Mouse (Mus musculus) large intestine, adult 2 months (tissue): Measurements from ENCODE around the gene Ndrg3. TPM values are rescaled to one million over a fixed set of nuclear protein-coding genes. Genes with fewer than 3 reads are reported as not detected.
"Not testable (repeated sequence)": the region's sequence is repeated elsewhere in the genome, so short reads cannot be mapped to it uniquely, and the experiment has no call there.

Experiments
- DNase-seq: peaks from one replicate; pipeline ENCODE4 v3.0.0-alpha.2; 2012; ENCODE audit warnings: low read depth, low spot score
- WGBS: fragments of 180-500 bp; shearing (Covaris S2); methylation state at CpG from one replicate; pipeline ENCODE4 v1.1.7; 2018; 5-methylcytosine and 5-hydroxymethylcytosine counted together
- polyA plus RNA-seq: library from polyadenylated mRNA; depleted of rRNA; stranded (reverse); fragments of >200 nt; gene quantifications from 2 replicates; pipeline ENCODE4 v1.2.3, GENCODE M21; 2012

Gene Ndrg3
- polyA plus RNA-seq, 1 experiment, result 58.2 TPM

DNA sequence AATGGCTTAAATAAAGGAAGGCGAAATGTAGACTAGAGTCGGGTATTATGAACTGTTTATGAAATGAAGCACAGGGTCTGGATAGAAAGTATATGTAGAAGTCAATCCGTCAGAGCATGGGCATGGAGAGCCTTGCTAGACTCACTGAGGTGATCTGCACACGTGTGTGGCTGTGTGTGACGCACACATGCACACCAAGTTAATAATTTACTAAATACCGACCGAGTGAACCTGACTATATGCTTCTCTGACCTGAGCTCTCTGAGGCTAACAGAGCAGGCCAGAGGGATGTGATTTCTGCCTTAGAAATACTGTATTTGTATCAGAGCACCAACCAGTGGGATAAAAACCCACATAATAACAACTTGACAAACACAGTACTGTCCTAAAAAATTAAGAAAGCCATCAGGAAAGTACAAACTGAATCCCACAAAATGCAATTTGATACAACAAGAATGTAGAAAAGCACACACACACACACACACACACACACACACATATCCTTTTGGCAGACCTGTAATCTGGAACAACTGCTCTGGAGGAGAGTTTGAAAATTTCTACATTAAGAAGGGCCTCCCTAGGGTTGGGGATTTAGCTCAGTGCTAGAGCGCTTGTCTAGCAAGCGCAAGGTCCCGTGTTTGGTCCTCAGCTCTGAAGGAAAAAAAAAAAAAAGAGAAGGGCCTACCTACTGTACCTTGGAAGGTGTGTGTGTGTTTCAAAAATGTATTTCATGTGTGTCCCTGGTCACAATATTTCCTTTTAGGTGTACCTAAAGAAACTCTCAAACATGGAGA is 40.4 kb downstream of the Ndrg3 start:
- peak; percentile 7 for DNase-seq
- 60% methylated on average over 10 of the region's 10 CpGs for WGBS

DNA sequence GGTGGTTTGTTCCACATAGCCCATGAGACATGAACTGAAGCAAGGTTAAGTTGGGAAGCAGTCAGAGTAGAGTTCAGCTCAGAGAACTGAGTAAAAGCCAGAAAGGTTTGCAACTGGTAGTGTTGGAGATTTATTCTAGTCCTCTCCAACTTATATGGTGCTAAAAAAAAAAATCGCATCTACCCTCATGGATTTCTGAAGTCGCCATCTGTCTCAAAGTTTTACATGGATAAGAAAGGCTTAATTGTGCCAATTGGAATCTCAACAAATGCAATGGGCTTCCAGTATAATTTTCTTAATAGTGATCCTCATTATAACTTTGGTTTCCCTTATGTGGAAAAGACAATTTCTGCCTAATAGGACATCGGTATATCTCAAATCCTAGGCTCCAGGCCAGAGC is 41.0 kb downstream of the Ndrg3 start:
- 93% methylated on average over 3 of the region's 3 CpGs for WGBS
- DNase-seq, result no peak

DNA sequence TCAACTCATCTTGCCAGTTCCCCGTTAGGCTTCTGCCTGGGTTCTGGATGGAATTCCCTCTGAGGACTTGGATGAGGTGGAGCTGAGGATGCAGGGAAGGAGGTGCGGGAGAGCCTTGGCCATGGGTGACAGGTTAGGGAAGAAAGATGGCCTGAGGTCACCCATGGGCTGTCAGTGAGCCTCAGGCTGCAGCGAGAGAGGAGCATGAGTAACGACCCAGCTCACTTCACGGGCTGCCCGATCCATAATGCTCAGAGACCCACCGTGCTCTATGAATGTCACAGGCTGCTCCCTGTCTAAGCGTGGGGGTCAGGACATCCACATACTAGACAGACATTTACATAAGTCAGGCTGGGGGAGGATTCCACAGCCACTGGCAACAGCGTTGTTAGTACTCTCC is 50.3 kb downstream of the Ndrg3 start:
- 88% methylated on average over 9 of the region's 9 CpGs for WGBS
- DNase-seq, result not testable (repeated sequence)

DNA sequence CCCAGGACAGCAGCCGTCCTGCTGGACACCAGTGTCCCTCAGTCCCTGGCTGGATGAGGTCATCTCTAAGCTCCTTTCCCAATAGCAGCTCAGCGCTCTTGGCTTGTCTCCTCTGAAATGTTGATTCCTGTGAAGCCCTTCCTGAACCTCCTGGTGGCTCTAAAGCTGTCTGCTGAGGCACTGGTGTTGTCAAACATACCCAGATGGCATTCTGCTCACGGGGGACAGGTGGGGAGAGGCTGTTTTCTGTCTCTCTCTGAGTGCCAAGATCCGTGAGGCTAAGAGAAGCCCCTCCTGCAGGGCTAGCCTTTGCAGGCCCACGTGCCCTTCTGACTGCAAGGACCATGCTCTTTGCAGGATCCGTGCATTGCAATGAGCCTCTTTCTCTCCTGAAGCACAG is 51.9 kb downstream of the Ndrg3 start:
- not testable (repeated sequence) for DNase-seq
- WGBS, result 77% methylated on average over 6 of the region's 6 CpGs

DNA sequence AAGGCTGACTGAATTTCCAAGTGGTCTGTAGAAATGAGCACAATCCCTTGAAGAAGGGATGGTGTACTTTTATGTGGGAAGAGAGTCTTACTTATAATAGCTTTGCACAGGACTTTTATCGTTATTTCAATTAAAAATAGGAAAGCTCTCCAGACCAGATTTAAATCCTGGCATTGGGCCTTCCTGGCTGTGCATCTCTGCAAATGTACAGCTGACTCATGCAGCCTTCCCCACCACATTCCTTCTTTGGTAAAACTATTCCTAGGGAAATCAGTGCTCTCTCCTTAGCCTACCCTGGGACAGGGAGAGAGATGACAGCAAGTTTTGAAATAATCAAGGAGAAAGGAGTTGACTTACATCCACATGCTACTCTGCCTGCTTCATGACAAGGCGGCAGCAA is 54.1 kb downstream of the Ndrg3 start:
- no peak for DNase-seq
- WGBS, result 80% methylated on average over 2 of the region's 2 CpGs

DNA sequence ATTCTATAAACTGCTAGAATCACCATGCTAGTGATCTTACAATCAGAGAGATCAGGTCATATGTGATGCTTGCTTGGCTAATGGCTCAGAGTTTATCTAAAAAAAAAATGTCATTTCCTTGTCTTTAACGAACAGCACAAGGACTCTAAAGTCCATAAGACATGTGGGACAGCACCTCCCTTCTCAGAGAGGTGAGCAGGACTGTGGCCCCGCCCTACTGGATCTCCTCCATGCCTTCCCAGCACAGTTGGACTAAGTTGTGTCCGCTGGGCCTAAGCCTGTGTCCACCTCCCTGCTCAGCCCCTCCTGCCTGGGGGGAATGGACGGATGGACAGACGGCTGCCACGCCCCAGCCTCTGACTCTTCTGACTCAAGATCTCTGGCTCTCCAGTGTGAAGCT is 56.9 kb downstream of the Ndrg3 start:
- no peak for DNase-seq
- 69% methylated on average over 6 of the region's 6 CpGs for WGBS

DNA sequence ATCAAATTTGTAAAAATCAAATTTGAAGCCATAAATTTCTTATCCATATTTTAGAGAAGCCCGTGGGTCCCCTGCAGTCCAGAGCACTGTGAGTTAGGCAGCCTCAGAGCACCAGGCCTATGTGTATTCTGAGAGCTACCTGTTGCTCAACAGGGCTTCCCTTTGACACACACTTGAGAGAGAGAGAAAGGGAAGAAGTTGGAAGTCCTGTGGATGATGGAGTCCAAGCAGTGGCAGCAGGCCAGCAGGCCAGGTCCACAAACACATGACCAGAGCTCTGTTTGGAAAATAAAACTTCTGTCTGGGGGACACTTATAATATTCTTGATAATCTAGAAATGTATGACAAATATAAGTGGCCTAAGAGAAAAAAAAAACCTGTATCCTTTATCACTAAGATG is 58.4 kb downstream of the Ndrg3 start:
- 95% methylated on average over 1 of the region's 1 CpGs for WGBS

DNA sequence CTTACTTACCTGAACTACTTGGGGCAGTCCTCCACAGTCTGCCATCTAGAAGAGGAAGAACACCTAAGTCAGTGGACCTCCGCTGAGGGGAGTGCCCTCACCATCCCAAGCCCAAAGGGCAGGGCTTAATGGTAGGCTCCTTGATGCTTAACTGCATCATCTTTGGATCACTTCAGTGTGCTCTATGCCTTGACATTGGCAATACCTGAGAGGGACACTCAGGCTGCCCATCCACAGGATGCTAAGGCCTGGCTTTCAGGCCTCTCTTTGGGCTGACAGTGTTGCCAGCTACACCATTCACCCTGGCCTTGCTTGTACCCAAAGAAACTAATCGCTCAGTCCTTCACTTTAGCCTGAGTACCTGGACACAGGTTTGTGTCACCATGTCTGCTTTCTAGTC is 60.4 kb downstream of the Ndrg3 start:
- DNase-seq, result no peak
- WGBS, result 90% methylated on average over 2 of the region's 2 CpGs

More for the DNA sequence above, 58.4 kb downstream of the Ndrg3 start:
- DNase-seq, result no peak

DNA sequence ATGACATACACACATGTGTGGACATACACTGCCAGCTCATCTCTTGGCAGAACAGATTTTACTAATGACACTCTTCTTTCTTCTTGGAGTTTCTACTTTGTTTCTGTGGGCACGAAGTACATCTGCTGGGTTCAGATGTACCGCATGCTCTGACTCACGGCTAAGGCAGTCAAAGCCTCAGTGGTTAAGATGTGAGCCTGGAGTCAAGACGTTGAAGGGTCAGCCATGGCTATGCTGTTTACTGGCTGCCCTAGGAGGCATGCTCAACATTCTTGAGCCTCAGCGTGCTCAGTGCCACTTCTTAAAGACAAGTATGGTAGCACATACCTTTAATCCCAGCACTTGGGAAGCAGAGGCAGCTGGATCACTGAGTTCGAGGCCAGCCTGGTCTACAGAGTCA is 61.3 kb downstream of the Ndrg3 start:
- DNase-seq, result no peak
- WGBS, result 88% methylated on average over 6 of the region's 6 CpGs

DNA sequence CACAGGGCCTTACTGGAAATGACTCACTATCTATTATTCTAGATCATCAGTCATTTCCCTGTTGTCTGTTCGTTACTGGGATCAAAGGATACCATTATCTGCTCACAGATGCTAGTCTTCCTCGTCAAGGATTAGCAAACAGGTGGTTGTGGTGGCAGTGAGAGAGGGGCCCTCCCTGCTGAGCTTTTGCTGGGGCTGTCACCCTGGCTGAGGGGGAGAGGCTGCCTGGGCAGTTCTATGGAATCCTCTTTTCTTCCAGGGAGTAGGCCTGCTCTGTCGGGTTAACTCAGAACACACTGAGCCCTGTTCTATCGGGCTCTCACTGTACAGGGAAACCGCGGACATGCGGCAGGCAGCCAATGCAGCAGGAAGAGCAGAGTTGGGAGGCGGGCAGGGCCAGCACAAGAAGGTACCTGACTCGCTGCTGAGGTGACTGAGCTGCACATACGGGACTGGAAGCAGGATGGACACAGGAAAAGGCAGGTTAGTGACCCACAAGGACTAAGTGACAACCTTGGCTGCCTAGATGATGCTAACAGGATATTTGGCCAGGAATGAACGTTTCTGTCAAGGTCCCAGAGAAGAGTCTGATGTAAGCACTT is 62.2 kb downstream of the Ndrg3 start:
- WGBS, result 69% methylated on average over 11 of the region's 11 CpGs
- DNase-seq, result no peak

DNA sequence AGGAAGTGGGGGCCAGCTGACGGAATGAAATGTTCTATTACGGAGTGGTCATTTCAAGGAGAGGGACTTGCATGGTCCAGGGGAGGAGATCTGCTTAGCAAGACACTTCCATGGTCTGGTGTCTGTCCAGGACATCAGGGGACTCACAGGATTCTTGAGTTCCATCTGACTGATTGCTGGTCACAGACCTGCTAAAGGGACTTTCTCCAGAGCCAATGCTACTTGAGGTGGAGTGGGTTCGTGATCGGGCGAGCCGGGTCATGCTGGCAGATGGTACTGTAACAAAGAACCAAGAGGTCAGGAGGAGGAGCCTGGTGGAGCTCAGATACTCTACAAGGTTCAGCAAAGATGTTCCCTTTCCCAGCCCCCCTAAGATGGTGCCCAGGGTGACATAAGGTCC is 63.2 kb downstream of the Ndrg3 start:
- WGBS, result 93% methylated on average over 6 of the region's 6 CpGs

DNA sequence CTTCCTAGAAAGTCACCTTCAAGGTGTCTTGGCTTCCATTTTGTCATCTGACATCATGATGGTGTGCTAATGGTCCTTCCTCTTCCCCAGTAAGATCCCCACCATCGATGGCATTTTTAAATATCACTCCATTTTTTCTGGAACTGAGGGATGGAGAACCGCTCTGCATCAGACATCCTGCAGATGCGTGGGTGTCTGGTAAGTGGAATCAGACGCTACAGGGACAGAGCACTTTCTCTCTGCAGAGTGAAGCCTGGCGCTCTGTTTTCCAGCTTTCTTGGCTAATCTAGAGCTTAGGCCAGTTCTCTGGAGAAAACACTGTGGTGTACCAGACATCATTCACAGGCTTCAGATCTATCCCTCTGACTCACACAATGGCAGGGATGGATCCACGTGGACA is 64.2 kb downstream of the Ndrg3 start:
- DNase-seq, result no peak
- 89% methylated on average over 6 of the region's 6 CpGs for WGBS

More for the DNA sequence above, 63.2 kb downstream of the Ndrg3 start:
- no peak for DNase-seq

DNA sequence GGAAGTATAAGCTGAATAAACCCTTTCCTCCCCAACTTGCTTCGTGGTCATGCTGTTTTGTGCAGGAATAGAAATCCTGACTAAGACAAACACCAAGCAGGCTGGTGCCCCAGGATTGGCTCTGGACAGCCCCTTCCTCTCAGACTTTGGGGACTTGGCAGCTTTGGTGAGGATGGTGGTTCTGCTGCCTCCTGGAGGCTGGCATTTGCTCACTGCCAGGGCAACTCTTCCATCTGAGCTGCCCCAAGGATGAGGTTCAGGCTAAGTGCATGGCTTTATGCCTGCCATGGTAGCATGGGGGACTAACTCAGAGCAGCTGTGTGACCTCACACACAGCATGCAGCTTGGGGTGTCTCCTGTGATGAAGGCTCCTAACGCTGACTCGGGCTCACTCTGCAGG is 66.2 kb downstream of the Ndrg3 start:
- WGBS, result 93% methylated on average over 3 of the region's 3 CpGs
- DNase-seq, result not testable (repeated sequence)

DNA sequence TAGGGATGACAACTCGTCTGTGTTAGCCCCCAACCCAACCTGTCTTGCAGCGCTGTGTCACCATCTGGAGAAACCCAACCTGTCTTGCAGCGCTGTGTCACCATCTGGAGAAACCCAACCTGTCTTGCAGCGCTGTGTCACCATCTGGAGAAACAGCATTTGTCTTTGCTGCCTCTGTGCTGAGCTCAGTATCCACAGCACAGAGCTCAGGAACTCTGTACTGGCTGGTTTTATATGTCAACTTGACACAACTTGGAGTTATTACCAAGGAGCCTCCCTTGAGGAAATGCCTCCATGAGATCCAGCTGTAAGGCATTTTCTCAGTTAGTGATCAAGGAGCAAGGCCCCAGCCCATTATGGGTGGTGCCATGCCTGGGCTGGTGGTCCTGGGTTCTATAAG is 66.8 kb downstream of the Ndrg3 start:
- DNase-seq, result not testable (repeated sequence)
- 95% methylated on average over 4 of the region's 4 CpGs for WGBS

DNA sequence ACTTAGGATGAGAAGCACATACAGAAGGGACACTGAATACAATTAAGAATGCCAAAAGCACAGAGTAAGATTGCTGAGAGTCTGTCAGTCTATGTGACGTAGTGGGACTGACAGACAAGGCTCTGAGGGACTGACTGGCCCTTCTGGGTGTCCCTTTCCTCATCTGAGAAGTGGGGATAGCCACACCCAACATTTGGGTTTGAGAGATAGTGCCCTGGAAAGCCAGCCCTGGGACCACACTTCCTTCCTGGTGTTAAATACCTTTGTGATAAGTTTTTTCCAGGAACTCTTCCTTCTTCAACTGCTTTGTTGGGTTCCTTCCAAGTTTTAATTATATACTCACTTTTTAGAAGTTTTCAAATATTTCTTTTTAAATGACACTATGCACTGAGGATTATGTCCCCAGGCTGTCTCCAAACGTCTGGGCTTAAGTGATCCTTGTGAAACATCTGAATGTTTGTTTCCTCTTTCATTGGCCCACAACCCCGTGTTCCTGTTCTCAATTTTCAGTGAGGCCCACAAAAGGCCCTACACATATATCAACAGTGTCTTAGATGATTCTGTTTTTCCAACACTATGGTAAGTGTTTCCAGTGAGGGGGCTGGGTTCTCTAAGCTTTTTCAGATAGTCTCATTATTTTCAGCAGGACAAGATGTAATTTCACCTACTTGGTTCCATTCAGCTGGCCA is 67.5 kb downstream of the Ndrg3 start:
- WGBS, result 25% methylated on average over 3 of the region's 3 CpGs

DNA sequence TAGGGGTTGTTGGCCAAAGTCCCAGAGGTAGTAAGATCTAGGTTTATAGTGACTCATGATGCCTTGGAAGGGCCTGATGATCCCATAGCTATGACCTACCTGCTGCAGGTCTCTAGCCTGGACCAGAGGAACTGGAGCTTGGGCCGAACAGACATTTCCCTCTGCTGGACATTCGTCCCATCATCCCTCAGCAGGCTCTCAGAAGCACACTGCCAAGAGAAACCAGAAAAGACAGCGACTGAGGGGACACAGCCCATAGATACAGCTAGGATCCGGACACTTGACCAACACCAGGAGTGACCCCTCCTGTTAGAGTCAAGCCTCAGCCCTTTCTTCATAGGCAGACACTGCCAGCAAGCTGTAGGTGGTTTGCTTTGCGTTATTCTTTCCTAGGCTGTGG is 68.8 kb downstream of the Ndrg3 start:
- WGBS, result 89% methylated on average over 5 of the region's 5 CpGs
- DNase-seq, result no peak

More for the DNA sequence above, 67.5 kb downstream of the Ndrg3 start:
- DNase-seq, result no peak

DNA sequence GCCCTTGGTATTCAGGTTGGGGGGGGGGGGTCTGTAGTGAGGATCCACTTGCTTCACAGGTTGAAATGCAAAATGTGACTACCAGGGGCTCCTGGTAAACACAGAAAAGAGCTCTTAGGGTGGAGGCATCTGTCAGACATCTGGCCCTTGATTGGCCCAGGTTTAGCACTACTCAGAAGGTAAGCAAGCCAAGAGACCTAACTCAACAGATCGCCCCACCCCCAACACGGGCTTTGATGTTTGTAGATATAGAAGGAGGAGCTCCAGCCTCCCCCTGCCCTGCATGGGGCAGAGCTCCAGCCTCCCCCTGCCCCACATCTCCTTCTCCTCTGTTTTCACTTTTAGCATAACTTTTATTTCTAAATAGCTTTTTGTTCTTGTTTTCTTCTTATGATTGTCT is 72.1 kb downstream of the Ndrg3 start:
- DNase-seq, result no peak
- 40% methylated on average over 2 of the region's 2 CpGs for WGBS

DNA sequence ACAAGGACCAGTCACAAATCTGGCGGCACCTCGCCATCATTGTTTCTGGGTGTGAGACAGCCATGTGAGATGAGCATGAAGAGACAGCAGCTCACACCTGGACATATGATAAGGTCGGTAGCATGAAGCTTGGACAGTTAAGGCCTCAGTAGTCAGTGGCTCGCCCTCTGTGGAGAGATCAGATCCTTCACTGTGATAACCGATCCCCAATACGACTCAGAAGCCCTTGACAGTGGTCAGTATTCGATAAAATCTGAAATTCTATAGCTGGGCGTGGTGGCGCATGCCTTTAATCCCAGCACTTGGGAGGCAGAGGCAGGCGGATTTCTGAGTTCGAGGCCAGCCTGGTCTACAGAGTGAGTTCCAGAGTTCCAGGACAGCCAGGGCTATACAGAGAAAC is 72.7 kb downstream of the Ndrg3 start:
- 85% methylated on average over 11 of the region's 11 CpGs for WGBS
- not testable (repeated sequence) for DNase-seq

DNA sequence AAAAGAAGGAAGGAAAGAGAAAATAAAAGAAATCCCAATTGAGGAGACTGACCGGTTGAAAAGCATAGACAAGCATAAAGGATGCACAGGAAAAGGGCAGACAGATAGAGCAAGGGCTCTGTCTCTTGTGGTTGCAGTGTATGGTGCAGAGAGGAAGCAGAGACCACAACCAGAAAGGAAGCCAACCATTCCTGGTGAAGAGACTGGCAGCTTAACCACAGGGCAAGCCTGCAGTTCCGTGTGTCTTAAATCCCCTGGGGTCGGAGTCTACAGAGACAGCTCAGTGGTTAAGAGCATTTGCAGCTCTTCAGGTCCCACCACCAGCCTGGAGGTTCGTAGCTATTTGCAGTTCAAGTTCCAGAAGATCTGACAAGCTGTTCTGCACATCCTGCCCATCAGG is 73.3 kb downstream of the Ndrg3 start:
- 51% methylated on average over 4 of the region's 4 CpGs for WGBS

DNA sequence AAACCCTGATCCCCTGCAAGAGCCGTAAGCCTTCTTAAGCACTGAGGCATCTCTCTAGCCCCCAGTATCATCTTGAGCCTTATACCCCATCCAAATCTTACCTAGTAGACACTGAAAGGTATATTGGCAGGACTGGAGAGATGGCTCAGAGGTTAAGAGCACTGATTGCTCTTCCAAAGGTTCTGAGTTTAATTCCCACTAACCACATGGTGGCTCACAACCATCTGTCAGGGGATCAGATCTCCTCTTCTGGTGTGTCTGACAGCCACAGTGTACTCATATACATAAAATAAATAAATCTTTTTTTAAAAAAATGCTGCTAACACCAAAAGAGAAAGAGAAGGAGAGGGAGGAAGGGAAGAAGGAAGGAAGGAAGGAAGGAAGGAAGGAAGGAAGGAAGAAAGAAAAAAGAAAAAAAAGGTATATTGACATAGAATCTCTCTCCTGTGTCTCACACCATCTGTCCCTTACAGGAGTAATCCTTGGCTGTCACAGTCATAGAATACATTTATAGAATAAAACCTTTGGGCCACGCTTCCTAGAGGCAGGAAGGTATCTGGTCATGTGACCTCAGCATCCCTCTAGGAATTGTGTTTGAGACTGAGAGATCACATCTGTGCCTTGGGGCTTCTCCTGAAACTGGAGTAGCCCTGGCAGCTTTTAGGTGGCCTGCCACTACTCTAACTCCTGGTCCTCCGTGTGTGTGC is 75.3 kb downstream of the Ndrg3 start:
- no peak for DNase-seq
- 90% methylated on average over 3 of the region's 3 CpGs for WGBS

More for the DNA sequence above, 73.3 kb downstream of the Ndrg3 start:
- no peak for DNase-seq
